Mouse (Mus musculus) forebrain, embryonic 16.5 days (tissue): ENCODE results near the gene Herc6. TPM values are rescaled to one million over a fixed set of nuclear protein-coding genes. Genes with fewer than 3 reads are reported as not detected.

Experiments used
- ATAC-seq: fragments of 200-750 bp; cut with Nextera tagmentation; 2 replicates; pipeline ENCODE4 v1.8.0; 2017; ENCODE audit warnings: mild to moderate bottlenecking, moderate library complexity
- H3K27ac ChIP-seq: fragments of 300-500 bp; sonication (generic); 2 replicates; pipeline ENCODE4 v1.5.1; 2014; ENCODE audit warnings: low read length, control low read depth
- H3K27me3 ChIP-seq: fragments of 300-500 bp; sonication (generic); replicated peaks from 2 replicates; pipeline ENCODE4 v1.6.1; 2014; ENCODE audit warnings: low read length; ENCODE audit not compliant: control insufficient read depth, insufficient read depth
- H3K36me3 ChIP-seq: fragments of 300-500 bp; sonication (generic); 2 replicates; pipeline ENCODE4 v1.6.1; 2014; ENCODE audit not compliant: control insufficient read depth, insufficient read depth
- H3K4me1 ChIP-seq: fragments of 300-500 bp; sonication (generic); replicated peaks from 2 replicates; pipeline ENCODE4 v1.6.1; 2014; ENCODE audit warnings: low read length; ENCODE audit not compliant: control insufficient read depth, insufficient read depth
- H3K4me2 ChIP-seq: fragments of 300-500 bp; sonication (generic); 2 replicates; pipeline ENCODE4 v1.6.1; 2014; ENCODE audit warnings: mild to moderate bottlenecking, low read length, control low read depth
- H3K4me3 ChIP-seq: fragments of 300-500 bp; sonication (generic); replicated peaks from 2 replicates; pipeline ENCODE4 v1.5.1; 2014; ENCODE audit warnings: mild to moderate bottlenecking, low read length, control low read depth
- H3K9ac ChIP-seq: fragments of 300-500 bp; sonication (generic); replicated peaks from 2 replicates; pipeline ENCODE4 v1.6.1; 2014; ENCODE audit warnings: low read depth, low read length, control low read depth
- H3K9me3 ChIP-seq: fragments of 300-500 bp; sonication (generic); 2 replicates; pipeline ENCODE4 v1.6.1; 2016; ENCODE audit warnings: low read length; ENCODE audit not compliant: control insufficient read depth
- WGBS: fragments of 180-500 bp; shearing (Covaris S2); extraction: QIAGEN DNeasy Blood & Tissue Kit; methylation state at CpG from one replicate; pipeline ENCODE4 v1.1.7; 2014; 5-methylcytosine and 5-hydroxymethylcytosine counted together
- polyA plus RNA-seq: library from polyadenylated mRNA; unstranded; fragments of >200 nt; fragmentation: Nextera tagmentation; extraction: Ambion mirVana; gene quantifications from 2 replicates; pipeline ENCODE4 v1.2.1, GENCODE M21; 2015

Herc6 gene
- polyA plus RNA-seq, 1 experiment from 2014 or later, result 1.2 TPM

- H3K27ac ChIP-seq, result peak overlapping the region; percentile 99
- H3K36me3 ChIP-seq, result no peaks in the 10 kb centered on the region
- no peaks in the 10 kb centered on the region for H3K27me3 ChIP-seq
- no peaks in the 10 kb centered on the region for H3K9me3 ChIP-seq
- H3K4me2 ChIP-seq, result peak overlapping the region; percentile 54
- H3K9ac ChIP-seq, result peak overlapping the region; percentile 92
- H3K4me1 ChIP-seq, result peaks cover 4% of the 10 kb centered on the region
- peak overlapping the region; percentile 89 for H3K4me3 ChIP-seq
- ATAC-seq, result peak; percentile 98
- WGBS, result under 1% methylated on average over 59 of the region's 59 CpGs
These were observed 122.1 kb downstream of the Herc6 start for GRCm38 (mm10) chr6:57702743-57703499.

- Histone ChIP-seq H3K4me2 (peak overlapping the region; percentile 54), H3K27ac (peak overlapping the region; percentile 99), H3K9me3 (no peaks in the 10 kb centered on the region), H3K9ac (peak overlapping the region; percentile 92), H3K4me3 (peak overlapping the region; percentile 89), H3K27me3 (no peaks in the 10 kb centered on the region), H3K4me1 (peaks cover 4% of the 10 kb centered on the region), H3K36me3 (no peaks in the 10 kb centered on the region)
- WGBS, result 14% methylated on average over 2 of the region's 2 CpGs
- ATAC-seq, result peak; percentile 24
These were observed 122.9 kb downstream of the Herc6 start for GRCm38 (mm10) chr6:57703703-57704102.

- no peak overlapping the region for H3K9ac ChIP-seq
- H3K4me1 ChIP-seq, result no peaks in the 10 kb centered on the region; the same call in 1 of the 2 replicates
- no peaks in the 10 kb centered on the region for H3K36me3 ChIP-seq
- WGBS, result 89% methylated on average over 1 of the region's 1 CpGs
- H3K9me3 ChIP-seq, result no peaks in the 10 kb centered on the region
- no peak overlapping the region for H3K4me2 ChIP-seq
- no peak overlapping the region for H3K4me3 ChIP-seq
- H3K27me3 ChIP-seq, result no peaks in the 10 kb centered on the region
- no peak for ATAC-seq
- no peak overlapping the region for H3K27ac ChIP-seq
These were observed 125.9 kb downstream of the Herc6 start for GRCm38 (mm10) chr6:57706721-57707120.

GRCm38 (mm10) chr6:57711726-57712125 lies 130.9 kb downstream of the Herc6 start:
- WGBS, result 24% methylated on average over 1 of the region's 1 CpGs
- H3K4me2 ChIP-seq, result no peak overlapping the region
- H3K4me3 ChIP-seq, result no peak overlapping the region
- no peak overlapping the region for H3K9ac ChIP-seq
- H3K27ac ChIP-seq, result no peak overlapping the region
- 0 out of 2 replicates have a peak, but pooled peaks cover 2% of the 10 kb centered on the region for H3K36me3 ChIP-seq
- no peaks in the 10 kb centered on the region for H3K27me3 ChIP-seq
- no peaks in the 10 kb centered on the region for H3K9me3 ChIP-seq
- ATAC-seq, result no peak
- H3K4me1 ChIP-seq, result no peaks in the 10 kb centered on the region

Other genes starting within 250 kb of the Herc6 start
- not detected in 2 replicates for gene Vmn1r17, start 217.3 kb upstream of the Herc6 start, polyA plus RNA-seq
- gene Vmn1r18, start 185.2 kb upstream of the Herc6 start, polyA plus RNA-seq, result not detected in 2 replicates
- gene Vmn1r19, start 177.2 kb upstream of the Herc6 start, polyA plus RNA-seq, result not detected in 2 replicates
- not detected in 2 replicates for gene Vmn1r20, start 152.1 kb upstream of the Herc6 start, polyA plus RNA-seq
- gene Ppm1k, start 45.5 kb upstream of the Herc6 start, polyA plus RNA-seq, result 8.0 and 8.9 TPM in 2 replicates
- gene Pyurf, start 111.1 kb downstream of the Herc6 start, polyA plus RNA-seq, result 9.1 and 9.4 TPM in 2 replicates
- gene Lancl2, start 121.5 kb downstream of the Herc6 start, polyA plus RNA-seq, result 92.6 and 95.1 TPM in 2 replicates
- 186 and 203 TPM in 2 replicates for gene Vopp1, start 244.2 kb downstream of the Herc6 start, polyA plus RNA-seq